Mouse (Mus musculus) hindbrain, embryonic 14.5 days (tissue): Measurements from ENCODE around the gene Trpc4ap. TPM values are rescaled to one million over a fixed set of nuclear protein-coding genes. Genes with fewer than 3 reads are reported as not detected.

Experiments used
- ATAC-seq: fragments of 200-750 bp; cut with Nextera tagmentation; 2 replicates; pipeline ENCODE4 v1.8.0; 2017; ENCODE audit warnings: moderate number of reproducible peaks, mild to moderate bottlenecking, moderate TSS enrichment, moderate library complexity; ENCODE audit not compliant: low FRiP score
- DNase-seq: peaks from one replicate; pipeline ENCODE4 v3.0.0-alpha.2; 2015; ENCODE audit warnings: low spot score
- H3K27ac ChIP-seq: fragments of 300-500 bp; sonication (generic); 2 replicates; pipeline ENCODE4 v1.5.1; 2014; ENCODE audit warnings: mild to moderate bottlenecking, moderate library complexity
- H3K27me3 ChIP-seq: fragments of 300-500 bp; sonication (generic); 2 replicates; pipeline ENCODE4 v1.6.1; 2014; ENCODE audit warnings: mild to moderate bottlenecking, low read length, mixed read lengths; ENCODE audit not compliant: control insufficient read depth, insufficient read depth
- H3K36me3 ChIP-seq: fragments of 300-500 bp; sonication (generic); replicated peaks from 2 replicates; pipeline ENCODE4 v1.6.1; 2014; ENCODE audit not compliant: control insufficient read depth, insufficient read depth
- H3K4me1 ChIP-seq: fragments of 300-500 bp; sonication (generic); replicated peaks from 2 replicates; pipeline ENCODE4 v1.6.1; 2014; ENCODE audit warnings: antibody characterized with exemption, low read length, mixed read lengths; ENCODE audit not compliant: control insufficient read depth, insufficient read depth
- H3K4me2 ChIP-seq: fragments of 300-500 bp; sonication (generic); replicated peaks from 2 replicates; pipeline ENCODE4 v1.6.1; 2014; ENCODE audit warnings: mild to moderate bottlenecking, moderate library complexity
- H3K4me3 ChIP-seq: fragments of 300-500 bp; sonication (generic); replicated peaks from 2 replicates; pipeline ENCODE4 v1.5.1; 2014; ENCODE audit warnings: mild to moderate bottlenecking, low read length
- H3K9ac ChIP-seq: fragments of 300-500 bp; sonication (generic); 2 replicates; pipeline ENCODE4 v1.6.1; 2014
- H3K9me3 ChIP-seq: fragments of 300-500 bp; sonication (generic); 2 replicates; pipeline ENCODE4 v1.6.1; 2016; ENCODE audit warnings: low read length; ENCODE audit not compliant: control insufficient read depth
- WGBS: fragments of 180-500 bp; shearing (Covaris S2); extraction: QIAGEN DNeasy Blood & Tissue Kit; methylation state at CpG from one replicate; pipeline ENCODE4 v1.1.7; 2014; 5-methylcytosine and 5-hydroxymethylcytosine counted together
- polyA plus RNA-seq: library from polyadenylated mRNA; unstranded; fragments of >200 nt; fragmentation: Nextera tagmentation; extraction: Ambion mirVana; gene quantifications from 2 replicates; pipeline ENCODE4 v1.2.1, GENCODE M21; 2014

Trpc4ap gene
- polyA plus RNA-seq, 1 experiment from 2014 or later: 163 TPM

DNA sequence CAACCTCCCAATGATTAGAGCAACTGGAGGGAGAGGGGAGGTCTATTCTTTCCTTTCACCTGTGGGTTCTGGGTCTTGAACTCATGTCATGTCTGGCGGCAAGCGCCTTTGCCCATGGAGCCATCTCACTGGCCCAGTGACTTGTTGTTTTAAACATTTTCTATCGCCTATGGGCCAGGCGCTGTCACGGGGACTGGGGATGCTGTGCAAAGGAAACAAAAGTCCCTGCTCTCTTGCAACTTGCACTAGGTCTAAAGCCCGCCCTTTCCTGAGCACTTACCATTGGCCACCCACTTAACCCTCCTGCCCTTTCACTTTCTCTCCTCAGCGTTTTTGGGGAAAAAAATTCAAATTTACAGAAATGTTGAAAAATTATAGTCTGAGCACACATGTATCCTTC is 4.7 kb upstream of the Trpc4ap start:
- Histone ChIP-seq H3K9ac (no peak overlapping the region), H3K4me3 (no peak overlapping the region), H3K4me2 (no peak overlapping the region), H3K27me3 (no peaks in the 10 kb centered on the region), H3K27ac (no peak overlapping the region), H3K4me1 (no peaks in the 10 kb centered on the region), H3K9me3 (no peaks in the 10 kb centered on the region), H3K36me3 (peaks cover 12% of the 10 kb centered on the region)
- DNase-seq (no peak), ATAC-seq (no peak)
- 75% methylated on average over 7 of the region's 7 CpGs for WGBS

- H3K9ac ChIP-seq: no peak overlapping the region
- peaks cover 5% of the 10 kb centered on the region for H3K36me3 ChIP-seq
- H3K4me1 ChIP-seq: peaks cover 2% of the 10 kb centered on the region
- H3K4me3 ChIP-seq: no peak overlapping the region
- no peak overlapping the region for H3K4me2 ChIP-seq
- 13% methylated on average over 7 of the region's 7 CpGs for WGBS
- H3K27me3 ChIP-seq: no peaks in the 10 kb centered on the region
- no peak for ATAC-seq
- H3K9me3 ChIP-seq: no peaks in the 10 kb centered on the region
- no peak overlapping the region for H3K27ac ChIP-seq
- peak; percentile 85 for DNase-seq
Observed at GRCm38 (mm10) chr2:155696091-155696558, 3.9 kb upstream of the Trpc4ap start.

- Histone ChIP-seq H3K9me3 (no peaks in the 10 kb centered on the region), H3K4me1 (peaks cover 10% of the 10 kb centered on the region), H3K27me3 (no peaks in the 10 kb centered on the region), H3K4me2 (no peak overlapping the region), H3K27ac (no peak overlapping the region), H3K4me3 (no peak overlapping the region), H3K36me3 (no peaks in the 10 kb centered on the region), H3K9ac (no peak overlapping the region)
- WGBS: 65% methylated on average over 3 of the region's 3 CpGs
- no peak for DNase-seq
- ATAC-seq: no peak
Observed at GRCm38 (mm10) chr2:155695316-155695715, 3.1 kb upstream of the Trpc4ap start.

- peaks cover 15% of the 10 kb centered on the region for H3K4me1 ChIP-seq
Observed at GRCm38 (mm10) chr2:155694564-155694963, 2.4 kb upstream of the Trpc4ap start.

DNA sequence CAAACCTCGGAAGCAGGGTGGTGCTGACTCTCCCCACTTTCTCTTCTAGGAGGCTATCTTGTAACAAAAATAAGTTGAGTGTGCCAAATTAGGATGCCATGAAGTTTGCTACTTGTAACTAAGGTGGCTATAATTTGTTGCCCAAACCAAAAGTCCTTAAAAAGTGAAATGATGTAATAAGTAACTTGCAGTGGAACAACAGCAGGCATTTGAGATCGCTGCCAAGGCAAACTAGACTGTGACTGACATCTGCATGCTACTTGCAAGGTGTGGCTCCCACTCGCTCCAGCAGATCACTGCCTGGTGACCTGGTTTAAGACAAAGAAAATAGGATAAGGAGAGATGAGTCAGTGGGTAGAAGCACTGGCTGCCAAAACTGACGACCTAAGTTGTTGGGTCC is 952 bp upstream of the Trpc4ap start:
- no peak for ATAC-seq
- no peak overlapping the region for H3K4me2 ChIP-seq

More at GRCm38 (mm10) chr2:155694564-155694963, 2.4 kb upstream of the Trpc4ap start:
- Histone ChIP-seq H3K27me3 (no peaks in the 10 kb centered on the region), H3K9me3 (no peaks in the 10 kb centered on the region), H3K27ac (no peak overlapping the region), H3K4me3 (no peak overlapping the region), H3K4me2 (no peak overlapping the region), H3K9ac (no peak overlapping the region), H3K36me3 (no peaks in the 10 kb centered on the region)
- no peak for ATAC-seq
- WGBS: 82% methylated on average over 2 of the region's 2 CpGs
- no peak for DNase-seq

GRCm38 (mm10) chr2:155691336-155691722 is 855 bp downstream of the Trpc4ap start:
- WGBS: 4% methylated on average over 8 of the region's 8 CpGs
- peak overlapping the region; percentile 89 for H3K4me2 ChIP-seq
- H3K9me3 ChIP-seq: no peaks in the 10 kb centered on the region
- DNase-seq (peak; percentile 33), ATAC-seq (no peak)
- peak overlapping the region; percentile 97 for H3K4me3 ChIP-seq
- H3K4me1 ChIP-seq: peaks cover 19% of the 10 kb centered on the region
- H3K27me3 ChIP-seq: no peaks in the 10 kb centered on the region
- H3K36me3 ChIP-seq: peaks cover 8% of the 10 kb centered on the region
- peak overlapping the region; percentile 91 for H3K9ac ChIP-seq
- peak overlapping the region; percentile 90 for H3K27ac ChIP-seq

More for the DNA sequence above, 952 bp upstream of the Trpc4ap start:
- no peaks in the 10 kb centered on the region for H3K9me3 ChIP-seq
- H3K27ac ChIP-seq: no peak overlapping the region
- H3K9ac ChIP-seq: no peak overlapping the region
- H3K4me1 ChIP-seq: peaks cover 19% of the 10 kb centered on the region
- H3K27me3 ChIP-seq: no peaks in the 10 kb centered on the region
- H3K4me3 ChIP-seq: no peak overlapping the region
- DNase-seq: no peak
- WGBS: 88% methylated on average over 4 of the region's 4 CpGs
- H3K36me3 ChIP-seq: no peaks in the 10 kb centered on the region

- no peak for DNase-seq
- no peak for ATAC-seq
- Histone ChIP-seq H3K27ac (no peak overlapping the region), H3K9me3 (no peaks in the 10 kb centered on the region), H3K4me3 (no peak overlapping the region), H3K27me3 (no peaks in the 10 kb centered on the region), H3K4me1 (peaks cover 19% of the 10 kb centered on the region), H3K9ac (no peak overlapping the region), H3K36me3 (peaks cover 11% of the 10 kb centered on the region), H3K4me2 (no peak overlapping the region)
- 88% methylated on average over 4 of the region's 4 CpGs for WGBS
Observed at GRCm38 (mm10) chr2:155689211-155689610, 3.0 kb downstream of the Trpc4ap start.

DNA sequence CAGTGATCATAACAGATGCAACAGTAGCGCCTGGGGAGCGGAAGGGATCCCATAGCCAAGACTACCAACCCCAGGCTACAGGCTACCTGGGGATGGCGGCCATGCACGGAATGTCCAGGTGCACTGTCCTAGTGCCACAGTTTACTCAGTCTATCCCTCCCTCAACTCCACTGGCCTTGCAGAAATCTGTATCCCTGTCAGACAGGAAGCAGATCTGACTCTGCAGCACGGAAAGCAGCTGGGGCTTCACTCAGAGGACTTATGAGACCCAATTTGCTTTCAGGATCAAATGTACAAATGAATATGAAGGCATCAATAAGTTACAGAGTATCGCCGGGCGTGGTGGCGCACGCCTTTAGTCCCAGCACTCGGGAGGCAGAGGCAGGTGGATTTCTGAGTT is 4.4 kb downstream of the Trpc4ap start:
- Histone ChIP-seq H3K4me1 (peaks cover 19% of the 10 kb centered on the region), H3K36me3 (peaks cover 11% of the 10 kb centered on the region), H3K9ac (no peak overlapping the region), H3K27me3 (no peaks in the 10 kb centered on the region), H3K4me3 (no peak overlapping the region), H3K4me2 (no peak overlapping the region), H3K9me3 (no peaks in the 10 kb centered on the region), H3K27ac (no peak overlapping the region)
- no peak for ATAC-seq
- WGBS: 97% methylated on average over 11 of the region's 11 CpGs
- DNase-seq: no peak

DNA sequence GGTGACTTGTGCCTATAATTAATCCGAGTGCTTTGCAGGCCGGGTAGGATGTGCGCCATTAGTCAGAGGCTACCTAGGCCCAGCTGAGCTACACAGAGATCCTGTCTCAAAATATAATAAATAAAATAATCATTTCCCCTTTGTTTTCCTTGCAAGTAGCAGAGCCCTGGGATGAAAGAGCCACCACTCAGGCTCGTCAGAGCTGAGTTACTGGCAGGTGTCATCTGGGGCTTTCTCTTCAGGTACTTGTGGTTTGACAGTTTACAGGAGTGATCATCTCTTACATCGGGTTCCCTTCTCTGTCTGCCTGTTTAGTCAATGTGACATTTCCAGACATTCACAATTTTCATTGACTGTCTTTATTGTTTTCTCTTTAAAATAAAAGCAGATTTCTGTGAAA is 5.6 kb downstream of the Trpc4ap start:
- 80% methylated on average over 5 of the region's 5 CpGs for WGBS
- H3K9ac ChIP-seq: no peak overlapping the region
- no peaks in the 10 kb centered on the region for H3K27me3 ChIP-seq
- ATAC-seq (no peak), DNase-seq (no peak)
- no peak overlapping the region for H3K27ac ChIP-seq
- H3K4me2 ChIP-seq: no peak overlapping the region
- no peaks in the 10 kb centered on the region for H3K9me3 ChIP-seq
- peaks cover 11% of the 10 kb centered on the region for H3K36me3 ChIP-seq
- H3K4me3 ChIP-seq: no peak overlapping the region
- H3K4me1 ChIP-seq: peaks cover 19% of the 10 kb centered on the region

GRCm38 (mm10) chr2:155683821-155684220 is 8.4 kb downstream of the Trpc4ap start:
- H3K27ac ChIP-seq: no peak overlapping the region
- no peak overlapping the region for H3K4me2 ChIP-seq
- H3K27me3 ChIP-seq: no peaks in the 10 kb centered on the region
- no peak for DNase-seq
- peaks cover 11% of the 10 kb centered on the region for H3K36me3 ChIP-seq
- no peak overlapping the region for H3K9ac ChIP-seq
- H3K4me1 ChIP-seq: peaks cover under 1% of the 10 kb centered on the region; the same call in 1 of the 2 replicates
- 95% methylated on average over 5 of the region's 5 CpGs for WGBS
- no peaks in the 10 kb centered on the region for H3K9me3 ChIP-seq
- no peak overlapping the region for H3K4me3 ChIP-seq
- no peak for ATAC-seq
